Mouse (Mus musculus) hindlimb bud, embryonic 11.5 days (tissue): ENCODE data around the gene Pebp1.

Experiments used
- DNase-seq: peaks from one replicate; pipeline ENCODE4 v3.0.0-alpha.2; 2012; ENCODE audit warnings: low read depth, low spot score; ENCODE audit errors: extremely low spot score

Pebp1 gene

GRCm38 (mm10) chr5:117242671-117243478 is 44.5 kb downstream of the Pebp1 start:
- DNase-seq: no peak

- DNase-seq: no peak
These were observed 45.4 kb downstream of the Pebp1 start for GRCm38 (mm10) chr5:117241935-117242531.

GRCm38 (mm10) chr5:117240761-117241322 is 46.6 kb downstream of the Pebp1 start:
- peak; percentile 16 for DNase-seq

- no peak for DNase-seq
These were observed 47.1 kb downstream of the Pebp1 start for GRCm38 (mm10) chr5:117240321-117240731.

- no peak for DNase-seq
These were observed 48.3 kb downstream of the Pebp1 start for GRCm38 (mm10) chr5:117239106-117239505.

GRCm38 (mm10) chr5:117236540-117236939 is 50.9 kb downstream of the Pebp1 start:
- no peak for DNase-seq
